Mouse (Mus musculus): ENCODE measurements around the gene Mknk2. TPM values are rescaled to one million over a fixed set of nuclear protein-coding genes. Genes with fewer than 3 reads are reported as not detected.

The Mknk2 gene
- polyA plus RNA-seq, 2 experiments: 93.0 to 108 TPM

GRCm38 (mm10) chr10:80704418-80704817, 26.5 kb upstream of the Mknk2 start:
- Histone ChIP-seq H3K9me3 (ENCODE audit: control insufficient read depth, low read length) (no peaks in the 10 kb centered on the region), H3K27me3 (ENCODE audit: control insufficient read depth, insufficient read depth, low read length) (no peaks in the 10 kb centered on the region), H3K4me3 (replicated peaks; ENCODE audit: low read length) (no peak overlapping the region), H3K4me2 (replicated peaks; ENCODE audit: low read depth, low read length, severe bottlenecking) (no peak overlapping the region), H3K4me1 (ENCODE audit: control insufficient read depth, insufficient read depth, low read length) (peaks cover 21% of the 10 kb centered on the region), H3K9ac (ENCODE audit: low read depth, low read length, severe bottlenecking) (no peak overlapping the region), H3K27ac (replicated peaks; ENCODE audit: low read depth, low read length) (no peak overlapping the region), H3K36me3 (ENCODE audit: control insufficient read depth, insufficient read depth, low read length) (peaks cover 39% of the 10 kb centered on the region)
- no peak for TF ChIP-seq POLR2A (IDR thresholded peaks at IDR 0.05; ENCODE audit: borderline replicate concordance, extremely low read depth, insufficient read depth, insufficient read length)
- 70% methylated on average over 5 of the region's 5 CpGs for WGBS
- DNase-seq (ENCODE audit: low spot score) (no peak), ATAC-seq (ENCODE audit: low FRiP score, low read depth) (no peak)

- Histone ChIP-seq H3K4me1 (ENCODE audit: control insufficient read depth, insufficient read depth, low read length) (peaks cover 21% of the 10 kb centered on the region), H3K27me3 (ENCODE audit: control insufficient read depth, insufficient read depth, low read length) (no peaks in the 10 kb centered on the region), H3K4me2 (replicated peaks; ENCODE audit: low read depth, low read length, severe bottlenecking) (peak overlapping the region; percentile 77), H3K27ac (replicated peaks; ENCODE audit: low read depth, low read length) (no peak overlapping the region), H3K36me3 (ENCODE audit: control insufficient read depth, insufficient read depth, low read length) (peaks cover 37% of the 10 kb centered on the region), H3K9me3 (ENCODE audit: control insufficient read depth, low read length) (no peaks in the 10 kb centered on the region), H3K4me3 (replicated peaks; ENCODE audit: low read length) (peak overlapping the region; percentile 64; the same call in 1 of the 2 replicates), H3K9ac (ENCODE audit: low read depth, low read length, severe bottlenecking) (peak overlapping the region; percentile 4; the same call in 1 of the 2 replicates)
- TF ChIP-seq POLR2A (IDR thresholded peaks at IDR 0.05; ENCODE audit: borderline replicate concordance, extremely low read depth, insufficient read depth, insufficient read length): no peak
- no peak for DNase-seq (ENCODE audit: low spot score)
- 78% methylated on average over 5 of the region's 5 CpGs for WGBS
- ATAC-seq (ENCODE audit: low FRiP score, low read depth): no peak
Observed at GRCm38 (mm10) chr10:80703643-80704042, 25.7 kb upstream of the Mknk2 start.

GRCm38 (mm10) chr10:80702536-80703390, 24.9 kb upstream of the Mknk2 start:
- DNase-seq (ENCODE audit: low spot score) (peak; percentile 95), ATAC-seq (ENCODE audit: low FRiP score, low read depth) (peak; percentile 86)
- peak overlapping the region; percentile 71 for H3K27ac ChIP-seq (replicated peaks; ENCODE audit: low read depth, low read length)
- H3K4me3 ChIP-seq (replicated peaks; ENCODE audit: low read length): peak overlapping the region; percentile 64
- no peaks in the 10 kb centered on the region for H3K27me3 ChIP-seq (ENCODE audit: control insufficient read depth, insufficient read depth, low read length)
- H3K4me2 ChIP-seq (replicated peaks; ENCODE audit: low read depth, low read length, severe bottlenecking): peak overlapping the region; percentile 77
- WGBS: 1% methylated on average over 47 of the region's 47 CpGs
- H3K9me3 ChIP-seq (ENCODE audit: control insufficient read depth, low read length): no peaks in the 10 kb centered on the region
- peaks cover 21% of the 10 kb centered on the region for H3K4me1 ChIP-seq (ENCODE audit: control insufficient read depth, insufficient read depth, low read length)
- no peak for TF ChIP-seq POLR2A (IDR thresholded peaks at IDR 0.05; ENCODE audit: borderline replicate concordance, extremely low read depth, insufficient read depth, insufficient read length)
- peaks cover 32% of the 10 kb centered on the region for H3K36me3 ChIP-seq (ENCODE audit: control insufficient read depth, insufficient read depth, low read length)
- peak overlapping the region; percentile 56 for H3K9ac ChIP-seq (ENCODE audit: low read depth, low read length, severe bottlenecking)

GRCm38 (mm10) chr10:80701721-80702535, 24.0 kb upstream of the Mknk2 start, which contains the start of the genes Mob3a and Izumo4:
TSS of gene Mob3a (minus strand) at chr10:80701977.
TSS of gene Izumo4 (plus strand) at chr10:80702184.
- H3K4me1 ChIP-seq (ENCODE audit: control insufficient read depth, insufficient read depth, low read length): peaks cover 21% of the 10 kb centered on the region
- H3K9me3 ChIP-seq (ENCODE audit: control insufficient read depth, low read length): no peaks in the 10 kb centered on the region
- no peaks in the 10 kb centered on the region for H3K27me3 ChIP-seq (ENCODE audit: control insufficient read depth, insufficient read depth, low read length)
- TF ChIP-seq POLR2A (IDR thresholded peaks at IDR 0.05; ENCODE audit: borderline replicate concordance, extremely low read depth, insufficient read depth, insufficient read length): no peak
- peak within 1 kb of the TSS; percentile 77 for H3K4me2 ChIP-seq (replicated peaks; ENCODE audit: low read depth, low read length, severe bottlenecking)
- peak; percentile 92 for ATAC-seq (ENCODE audit: low FRiP score, low read depth)
- peak; percentile 99 for DNase-seq (ENCODE audit: low spot score)
- whole genome bisulfite sequencing: under 1% methylated on average over 54 of the region's 59 CpGs
- peaks cover 23% of the 10 kb centered on the region for H3K36me3 ChIP-seq (ENCODE audit: control insufficient read depth, insufficient read depth, low read length)
- peak within 1 kb of the TSS; percentile 56 for H3K9ac ChIP-seq (ENCODE audit: low read depth, low read length, severe bottlenecking)
- peak within 1 kb of the TSS; percentile 64 for H3K4me3 ChIP-seq (replicated peaks; ENCODE audit: low read length)
- H3K27ac ChIP-seq (replicated peaks; ENCODE audit: low read depth, low read length): peak within 1 kb of the TSS; percentile 71

- peaks cover 17% of the 10 kb centered on the region for H3K36me3 ChIP-seq (ENCODE audit: control insufficient read depth, insufficient read depth, low read length)
- peaks cover 21% of the 10 kb centered on the region for H3K4me1 ChIP-seq (ENCODE audit: control insufficient read depth, insufficient read depth, low read length)
- no peak overlapping the region for H3K27ac ChIP-seq (replicated peaks; ENCODE audit: low read depth, low read length)
Observed at GRCm38 (mm10) chr10:80700732-80701131, 22.8 kb upstream of the Mknk2 start.

More at GRCm38 (mm10) chr10:80700732-80701131, 22.8 kb upstream of the Mknk2 start:
- peak overlapping the region; percentile 53; the same call in 1 of the 2 replicates for H3K9ac ChIP-seq (ENCODE audit: low read depth, low read length, severe bottlenecking)
- peak overlapping the region; percentile 54 for H3K4me2 ChIP-seq (replicated peaks; ENCODE audit: low read depth, low read length, severe bottlenecking)
- no peaks in the 10 kb centered on the region for H3K27me3 ChIP-seq (ENCODE audit: control insufficient read depth, insufficient read depth, low read length)
- no peaks in the 10 kb centered on the region for H3K9me3 ChIP-seq (ENCODE audit: control insufficient read depth, low read length)
- WGBS: 34% methylated on average over 4 of the region's 4 CpGs
- TF ChIP-seq POLR2A (IDR thresholded peaks at IDR 0.05; ENCODE audit: borderline replicate concordance, extremely low read depth, insufficient read depth, insufficient read length): no peak
- ATAC-seq (ENCODE audit: low FRiP score, low read depth): no peak
- peak overlapping the region; percentile 64 for H3K4me3 ChIP-seq (replicated peaks; ENCODE audit: low read length)
- no peak for DNase-seq (ENCODE audit: low spot score)
